Mouse (Mus musculus) thymus, adult 18-20 months (tissue): ENCODE data around the gene Dscaml1.

Experiments used
- DNase-seq, 2 experiments: peaks; one replicate each; pipeline ENCODE4 v3.0.0; 2022; ENCODE audit warnings: mixed read lengths in 2 of 2

The Dscaml1 gene

GRCm38 (mm10) chr9:45788405-45788804 is 362.0 kb downstream of the Dscaml1 start:
- no peak for DNase-seq

- no peak for DNase-seq
Observed at GRCm38 (mm10) chr9:45791456-45792142, 365.2 kb downstream of the Dscaml1 start.

- no peak for DNase-seq
Observed at GRCm38 (mm10) chr9:45792235-45792634, 365.8 kb downstream of the Dscaml1 start.

- DNase-seq = no peak
Observed at GRCm38 (mm10) chr9:45793697-45794096, 367.3 kb downstream of the Dscaml1 start.

GRCm38 (mm10) chr9:45795722-45796121 is 369.3 kb downstream of the Dscaml1 start:
- no peak for DNase-seq

GRCm38 (mm10) chr9:45797271-45797670 is 370.8 kb downstream of the Dscaml1 start:
- DNase-seq = no peak

GRCm38 (mm10) chr9:45798467-45799164 is 372.2 kb downstream of the Dscaml1 start:
- DNase-seq = no peak

GRCm38 (mm10) chr9:45799402-45799801 is 373.0 kb downstream of the Dscaml1 start:
- DNase-seq = no peak
